Mouse (Mus musculus): ENCODE data around the gene Ptn. TPM values are rescaled to one million over a fixed set of nuclear protein-coding genes. Genes with fewer than 3 reads are reported as not detected.

Ptn gene
- polyA plus RNA-seq, 1 experiment from 2014 or later: 174 TPM

GRCm38 (mm10) chr6:36728079-36728478 is 81.9 kb downstream of the Ptn start:
- no peak overlapping the region for H3K4me3 ChIP-seq
- H3K27ac ChIP-seq (replicated peaks): no peak overlapping the region
- peaks cover 4% of the 10 kb centered on the region for H3K4me1 ChIP-seq
- no peaks in the 10 kb centered on the region for H3K27me3 ChIP-seq (ENCODE audit: low read depth, poor library complexity, severe bottlenecking)
- peaks cover 70% of the 10 kb centered on the region for H3K36me3 ChIP-seq
- WGBS: 84% methylated on average over 7 of the region's 7 CpGs
- no peak for DNase-seq (ENCODE audit: low spot score)
- peaks cover 31% of the 10 kb centered on the region for H3K9me3 ChIP-seq (replicated peaks)

DNA sequence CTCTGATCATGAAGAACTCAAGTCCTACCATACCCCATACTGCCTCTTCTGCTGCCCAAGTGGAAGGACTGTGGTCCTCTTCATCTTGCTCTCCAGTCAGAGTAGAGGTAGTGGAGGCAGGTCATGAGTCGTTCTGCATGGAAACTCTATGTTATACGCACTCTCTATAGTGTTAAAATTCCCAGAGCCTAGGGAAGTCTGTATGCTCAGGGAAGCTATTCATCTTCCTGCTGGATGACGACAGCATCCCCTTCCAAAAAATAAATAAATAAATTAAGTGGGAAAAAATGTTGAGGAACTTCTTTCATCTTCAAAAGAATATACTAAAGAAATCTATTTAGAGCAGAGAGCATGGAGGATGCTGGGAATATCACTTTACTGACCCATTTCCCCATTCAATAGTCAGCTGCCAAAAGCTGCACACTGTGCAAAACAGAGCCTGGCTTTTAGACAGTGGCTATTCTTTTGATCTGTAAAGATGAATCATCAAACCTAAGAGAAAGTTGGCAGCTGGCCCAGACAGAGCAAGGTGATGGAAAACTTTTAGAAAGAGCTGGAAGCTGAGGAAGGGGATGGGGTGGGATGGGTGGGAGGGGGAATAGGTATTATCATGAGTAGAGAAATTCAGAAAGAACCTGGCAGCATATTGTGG is 84.4 kb downstream of the Ptn start:
- 87% methylated on average over 3 of the region's 3 CpGs for WGBS
- H3K4me1 ChIP-seq: peaks cover 11% of the 10 kb centered on the region

GRCm38 (mm10) chr6:36722769-36723549 is 87.1 kb downstream of the Ptn start:
- Histone ChIP-seq H3K4me1 (peaks cover 11% of the 10 kb centered on the region), H3K36me3 (peaks cover 47% of the 10 kb centered on the region), H3K27ac (replicated peaks) (0 out of 2 replicates have a peak overlapping the region, but pooled peaks have one; percentile 38), H3K9me3 (replicated peaks) (no peaks in the 10 kb centered on the region), H3K27me3 (ENCODE audit: low read depth, poor library complexity, severe bottlenecking) (no peaks in the 10 kb centered on the region), H3K4me3 (no peak overlapping the region)
- 73% methylated on average over 5 of the region's 5 CpGs for WGBS
- peak; percentile 21 for DNase-seq (ENCODE audit: low spot score)

More for the DNA sequence above, 84.4 kb downstream of the Ptn start:
- Histone ChIP-seq H3K27ac (replicated peaks) (no peak overlapping the region), H3K36me3 (peaks cover 57% of the 10 kb centered on the region), H3K27me3 (ENCODE audit: low read depth, poor library complexity, severe bottlenecking) (no peaks in the 10 kb centered on the region), H3K4me3 (no peak overlapping the region), H3K9me3 (replicated peaks) (peaks cover 7% of the 10 kb centered on the region)
- no peak for DNase-seq (ENCODE audit: low spot score)

- Histone ChIP-seq H3K4me1 (no peaks in the 10 kb centered on the region), H3K27me3 (ENCODE audit: low read depth, poor library complexity, severe bottlenecking) (no peaks in the 10 kb centered on the region), H3K27ac (replicated peaks) (no peak overlapping the region), H3K4me3 (no peak overlapping the region), H3K36me3 (peaks cover 60% of the 10 kb centered on the region), H3K9me3 (replicated peaks) (no peaks in the 10 kb centered on the region)
- WGBS: 95% methylated on average over 4 of the region's 4 CpGs
- DNase-seq (ENCODE audit: low spot score): no peak
Observed at GRCm38 (mm10) chr6:36713329-36713728, 96.7 kb downstream of the Ptn start.

DNA sequence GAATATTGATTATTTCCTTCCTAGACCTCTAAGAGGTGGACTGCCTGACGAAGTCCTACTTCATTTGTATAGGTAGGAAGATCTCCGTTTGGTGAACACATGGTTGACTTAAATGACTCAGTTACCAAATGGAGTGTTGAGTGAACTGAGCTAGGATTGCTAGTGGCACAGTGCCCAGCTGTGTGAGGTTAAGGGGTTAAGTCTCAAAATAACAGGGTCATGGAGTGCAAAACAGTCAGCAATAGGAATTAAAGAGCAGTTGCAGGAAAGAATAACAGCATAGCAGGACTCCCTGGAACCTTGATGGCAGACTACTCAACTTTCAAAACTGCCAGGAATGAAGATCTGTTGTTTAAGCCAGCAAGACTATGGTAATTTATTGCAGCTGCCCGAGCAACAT is 114.5 kb downstream of the Ptn start:
- 49% methylated on average over 3 of the region's 3 CpGs for WGBS
- peak; percentile 19 for DNase-seq (ENCODE audit: low spot score)

DNA sequence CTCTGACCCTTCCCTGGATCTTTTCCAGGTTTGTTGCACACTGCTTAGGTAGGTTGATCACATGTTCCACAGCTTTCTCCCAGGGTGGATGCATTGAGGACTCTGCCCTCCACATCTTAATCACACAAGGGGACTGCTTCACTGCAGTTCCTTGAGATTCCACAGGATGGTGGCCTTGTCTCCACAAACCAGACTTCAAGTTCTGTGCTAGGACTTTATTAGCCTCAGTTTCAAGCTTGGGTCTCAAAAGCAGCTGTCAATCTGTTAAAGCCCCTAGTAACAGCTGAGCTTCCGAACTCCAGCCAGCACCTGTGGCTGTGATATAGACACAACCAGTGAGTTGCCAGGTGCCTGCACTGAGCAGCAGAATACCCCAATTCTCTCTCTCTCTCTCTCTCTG is 118.5 kb downstream of the Ptn start:
- peak; percentile 50 for DNase-seq (ENCODE audit: low spot score)
- H3K9me3 ChIP-seq (replicated peaks): no peaks in the 10 kb centered on the region
- 19% methylated on average over 1 of the region's 1 CpGs for WGBS
- H3K27ac ChIP-seq (replicated peaks): no peak overlapping the region
- H3K4me1 ChIP-seq: peaks cover 5% of the 10 kb centered on the region
- no peaks in the 10 kb centered on the region for H3K36me3 ChIP-seq
- no peaks in the 10 kb centered on the region; the same call in 1 of the 2 replicates for H3K27me3 ChIP-seq (ENCODE audit: low read depth, poor library complexity, severe bottlenecking)
- H3K4me3 ChIP-seq: no peak overlapping the region

More for the DNA sequence above, 114.5 kb downstream of the Ptn start:
- Histone ChIP-seq H3K4me1 (peaks cover 5% of the 10 kb centered on the region), H3K27me3 (ENCODE audit: low read depth, poor library complexity, severe bottlenecking) (no peaks in the 10 kb centered on the region), H3K27ac (replicated peaks) (no peak overlapping the region), H3K36me3 (no peaks in the 10 kb centered on the region), H3K4me3 (no peak overlapping the region), H3K9me3 (replicated peaks) (no peaks in the 10 kb centered on the region)

GRCm38 (mm10) chr6:36690941-36691340 is 119.1 kb downstream of the Ptn start:
- Histone ChIP-seq H3K4me1 (peaks cover 5% of the 10 kb centered on the region), H3K9me3 (replicated peaks) (no peaks in the 10 kb centered on the region), H3K27me3 (ENCODE audit: low read depth, poor library complexity, severe bottlenecking) (no peaks in the 10 kb centered on the region; the same call in 1 of the 2 replicates), H3K4me3 (no peak overlapping the region), H3K36me3 (no peaks in the 10 kb centered on the region), H3K27ac (replicated peaks) (no peak overlapping the region)
- WGBS: 89% methylated on average over 4 of the region's 4 CpGs
- no peak for DNase-seq (ENCODE audit: low spot score)

- 86% methylated on average over 8 of the region's 8 CpGs for WGBS
- no peak for DNase-seq (ENCODE audit: low spot score)
- H3K9me3 ChIP-seq (replicated peaks): no peaks in the 10 kb centered on the region
- H3K36me3 ChIP-seq: no peaks in the 10 kb centered on the region
- no peak overlapping the region for H3K27ac ChIP-seq (replicated peaks)
- no peak overlapping the region for H3K4me3 ChIP-seq
- peaks cover 10% of the 10 kb centered on the region for H3K4me1 ChIP-seq
- no peaks in the 10 kb centered on the region for H3K27me3 ChIP-seq (ENCODE audit: low read depth, poor library complexity, severe bottlenecking)
Observed at GRCm38 (mm10) chr6:36676710-36677691, 133.0 kb downstream of the Ptn start.

DNA sequence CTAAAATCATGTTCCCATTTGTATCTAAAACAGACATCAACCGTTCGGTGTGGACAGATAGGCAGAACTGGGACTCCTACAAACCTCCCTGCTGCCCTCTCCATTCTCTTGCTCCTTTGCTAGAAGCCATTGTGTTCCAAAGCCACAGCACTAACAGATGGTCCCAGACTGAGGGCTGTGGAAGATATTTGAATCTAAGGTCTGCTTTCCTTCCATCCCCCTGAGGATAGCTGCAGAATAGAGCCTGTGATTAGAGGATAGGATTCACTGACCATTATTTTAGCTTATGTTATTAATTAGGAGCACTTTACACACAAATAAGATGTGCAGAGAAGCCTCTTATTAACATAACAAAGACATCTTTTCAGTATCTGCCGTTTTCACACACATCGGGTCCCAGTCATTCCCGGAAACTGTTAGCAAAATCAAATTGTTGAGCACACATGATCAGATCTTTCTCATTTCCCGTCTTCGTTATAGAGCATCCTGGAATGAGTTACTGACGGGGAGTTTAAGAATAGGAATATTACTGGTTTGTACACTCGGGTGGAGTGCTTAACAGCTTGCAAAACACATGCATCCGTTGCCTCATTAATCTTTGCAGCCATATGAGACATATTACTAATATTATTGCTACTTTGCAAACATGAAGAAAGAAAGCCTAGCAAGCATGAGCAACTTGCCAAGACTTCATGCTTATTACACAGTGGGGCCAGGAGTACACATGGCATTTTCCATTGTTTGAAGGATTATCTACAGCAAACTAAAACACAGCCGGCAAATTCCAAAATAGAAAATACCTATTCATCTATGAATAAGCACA is 137.4 kb downstream of the Ptn start:
- WGBS: 84% methylated on average over 11 of the region's 11 CpGs
- no peak for DNase-seq (ENCODE audit: low spot score)
- Histone ChIP-seq H3K9me3 (replicated peaks) (no peaks in the 10 kb centered on the region), H3K36me3 (no peaks in the 10 kb centered on the region), H3K4me3 (no peak overlapping the region), H3K4me1 (peaks cover 10% of the 10 kb centered on the region), H3K27ac (replicated peaks) (no peak overlapping the region; the same call in 1 of the 2 replicates), H3K27me3 (ENCODE audit: low read depth, poor library complexity, severe bottlenecking) (no peaks in the 10 kb centered on the region)

DNA sequence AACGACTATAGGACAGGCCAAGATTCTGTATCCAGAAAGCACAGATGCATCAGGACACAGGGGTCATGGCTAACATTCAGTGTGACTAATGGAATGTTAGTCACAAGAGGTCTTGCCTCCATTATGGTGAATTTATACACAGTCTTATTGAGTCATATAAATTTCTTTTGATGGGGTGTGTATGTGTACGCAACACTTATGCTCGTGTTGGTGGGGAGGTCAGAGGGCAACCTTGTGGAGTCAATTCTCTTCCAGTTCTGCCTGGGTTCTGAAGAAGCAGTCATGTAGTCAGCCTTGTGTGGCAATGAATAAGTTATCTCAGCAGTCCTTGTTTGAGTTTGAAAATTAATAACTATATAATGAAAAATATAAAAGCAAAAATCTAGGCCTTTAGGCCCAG is 138.7 kb downstream of the Ptn start:
- no peak for DNase-seq (ENCODE audit: low spot score)
- Histone ChIP-seq H3K36me3 (no peaks in the 10 kb centered on the region), H3K27me3 (ENCODE audit: low read depth, poor library complexity, severe bottlenecking) (no peaks in the 10 kb centered on the region), H3K4me3 (no peak overlapping the region), H3K27ac (replicated peaks) (no peak overlapping the region), H3K4me1 (peaks cover 10% of the 10 kb centered on the region), H3K9me3 (replicated peaks) (no peaks in the 10 kb centered on the region)
- WGBS: 89% methylated on average over 3 of the region's 3 CpGs
